Mouse (Mus musculus): Measurements from ENCODE around the gene Gabpb2.

Gabpb2 gene

DNA sequence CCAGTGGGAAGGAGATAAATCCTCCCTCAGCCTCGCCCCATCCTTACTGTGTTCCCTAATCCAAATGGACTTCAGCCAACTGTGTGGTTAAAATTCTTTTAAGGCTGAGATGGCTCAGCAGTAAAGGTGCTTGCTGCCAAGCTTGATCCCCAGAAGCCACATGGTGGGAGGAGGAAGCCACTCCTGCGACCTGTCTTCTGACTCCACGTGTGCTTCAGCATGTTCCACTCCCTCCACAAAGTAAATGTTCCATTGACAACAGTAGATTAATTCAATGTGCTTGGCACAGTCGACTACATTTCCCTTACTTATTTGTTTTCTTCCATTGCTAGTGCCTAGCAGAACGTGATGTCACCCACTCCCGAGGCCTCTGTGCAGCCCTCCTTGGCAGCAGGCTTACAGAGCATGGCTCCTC, 23.0 kb downstream of the Gabpb2 start:
- DNase-seq = peak; percentile 70

DNA sequence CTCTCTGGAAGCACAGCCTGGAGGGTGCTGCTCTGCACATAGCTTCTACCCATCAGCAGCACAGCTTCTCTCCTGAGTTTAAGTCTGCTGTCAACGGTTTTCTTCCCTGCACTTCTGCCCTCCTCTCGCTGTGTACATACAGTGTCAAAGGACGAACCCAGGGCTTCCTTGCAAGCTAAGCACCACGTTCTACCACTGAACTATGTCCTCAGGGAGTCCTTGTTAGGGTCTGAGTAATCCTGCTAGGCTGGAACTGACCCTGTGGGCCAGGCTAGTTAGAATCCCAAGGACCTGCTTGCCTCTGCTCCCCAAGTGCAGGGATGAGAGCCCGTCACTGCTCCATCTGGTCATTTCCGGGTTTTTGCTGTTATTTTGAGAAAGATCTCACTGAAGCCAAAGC, 30.8 kb downstream of the Gabpb2 start:
- no peak for DNase-seq

DNA sequence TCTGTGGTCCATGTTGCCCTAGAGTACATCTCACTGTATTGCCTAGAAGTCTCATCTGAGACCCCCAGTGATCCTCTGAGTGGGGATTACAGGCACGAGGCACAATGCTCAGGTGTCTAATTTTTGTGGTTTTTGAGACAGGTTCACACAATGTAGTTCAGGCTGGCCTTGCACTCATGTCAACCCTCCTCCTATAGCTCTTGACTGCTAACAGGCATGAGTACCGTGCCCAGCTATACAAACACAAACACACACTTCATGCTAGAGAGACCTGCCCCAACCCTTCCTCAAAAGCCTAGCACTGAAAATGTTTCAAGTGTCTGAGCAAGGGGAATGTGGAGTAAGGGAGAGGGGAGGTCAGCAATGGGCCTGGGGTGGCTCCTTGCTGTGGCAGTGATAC, 31.6 kb downstream of the Gabpb2 start:
- DNase-seq = no peak

DNA sequence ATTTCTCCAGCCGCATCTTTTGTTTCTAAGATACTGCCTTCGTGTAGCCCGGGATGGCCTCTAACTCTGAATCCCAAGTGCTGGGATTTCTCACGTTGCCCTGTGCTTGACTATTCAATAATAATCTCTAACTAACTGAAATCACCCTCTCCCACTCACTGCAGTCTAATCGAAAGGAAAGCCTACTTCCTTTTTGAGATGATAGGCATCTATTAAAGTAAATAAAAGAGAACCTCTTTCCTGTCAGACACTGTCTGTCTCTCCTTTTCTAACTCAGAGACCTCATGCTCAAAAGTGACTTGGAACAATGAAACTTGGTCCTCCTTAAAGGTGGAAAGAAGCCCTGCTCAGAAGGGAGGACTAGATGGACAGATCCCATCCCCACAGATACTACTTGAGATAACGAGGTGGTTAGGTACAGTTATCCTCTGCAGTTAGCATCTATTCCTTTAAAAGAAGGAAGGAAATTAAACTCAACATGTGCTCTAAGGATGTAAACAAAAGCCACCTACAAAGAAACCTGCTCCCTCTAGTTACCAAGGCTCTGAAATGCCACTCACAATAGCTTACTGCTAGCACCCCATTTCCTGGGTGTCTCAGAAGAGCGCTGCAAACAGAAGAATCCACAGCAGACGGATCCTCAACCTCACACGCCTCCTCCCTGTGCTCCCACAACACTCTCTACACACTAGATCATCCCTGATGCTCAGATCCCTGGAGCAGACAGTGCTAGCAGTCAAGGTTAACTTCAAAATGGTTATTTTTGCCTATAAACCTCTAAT, 32.7 kb downstream of the Gabpb2 start:
- DNase-seq = no peak

DNA sequence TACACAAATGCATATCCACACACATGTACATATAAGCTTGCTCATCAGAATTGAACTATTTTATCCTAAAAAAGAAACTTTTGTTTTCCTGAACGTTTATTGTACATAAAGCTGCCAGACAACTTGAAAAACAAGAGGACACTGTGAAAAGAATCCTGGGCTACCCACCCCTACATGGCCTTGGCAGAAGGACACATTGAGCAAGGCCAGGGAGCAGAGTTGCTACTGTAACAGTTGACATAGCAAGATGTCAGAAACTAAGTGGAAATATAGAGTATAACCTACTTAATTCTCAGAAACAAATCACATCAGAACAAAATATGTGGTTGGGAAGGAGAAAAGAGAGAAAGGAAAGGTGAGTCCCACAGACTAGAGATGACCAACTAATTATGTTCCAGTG, 35.9 kb downstream of the Gabpb2 start:
- no peak for DNase-seq

DNA sequence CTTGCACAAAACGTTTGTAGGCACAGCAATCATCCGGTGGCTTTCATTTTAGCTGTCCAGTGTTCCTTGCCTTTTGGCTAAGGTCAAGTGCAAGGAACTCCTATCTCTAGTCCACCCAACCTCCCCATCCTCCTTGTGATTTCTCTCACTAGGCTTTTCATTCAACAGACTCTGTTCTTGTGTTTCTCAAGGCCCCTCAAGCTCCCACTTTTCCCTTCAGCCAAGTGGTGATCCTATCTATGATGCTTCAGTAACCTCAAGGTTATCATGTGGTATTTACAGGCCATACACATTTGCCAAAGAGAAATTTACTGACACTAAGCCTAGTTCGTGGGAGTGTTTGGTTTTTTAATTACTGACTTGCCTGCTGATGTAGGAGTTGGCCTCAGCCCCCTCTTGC, 37.8 kb downstream of the Gabpb2 start:
- no peak for DNase-seq

DNA sequence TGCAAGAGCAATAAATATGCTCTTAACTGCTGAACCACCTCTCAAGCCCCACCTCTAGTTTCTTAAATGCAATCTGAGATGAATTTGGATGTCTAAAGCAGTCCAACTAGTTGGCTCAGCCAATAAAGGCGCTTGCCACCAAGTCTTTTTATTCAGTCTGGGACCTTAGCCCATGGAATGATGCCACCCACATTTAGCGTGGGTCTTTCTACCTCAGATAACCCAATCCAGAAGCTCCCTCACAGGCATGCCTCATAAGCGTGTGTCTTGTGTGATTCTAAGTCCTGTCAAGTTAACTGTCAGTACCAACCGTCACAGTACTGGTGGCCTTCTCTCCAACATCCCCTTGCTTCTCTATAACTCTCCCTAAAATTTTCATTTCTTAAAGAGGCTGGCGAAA, 38.8 kb downstream of the Gabpb2 start:
- DNase-seq = no peak

DNA sequence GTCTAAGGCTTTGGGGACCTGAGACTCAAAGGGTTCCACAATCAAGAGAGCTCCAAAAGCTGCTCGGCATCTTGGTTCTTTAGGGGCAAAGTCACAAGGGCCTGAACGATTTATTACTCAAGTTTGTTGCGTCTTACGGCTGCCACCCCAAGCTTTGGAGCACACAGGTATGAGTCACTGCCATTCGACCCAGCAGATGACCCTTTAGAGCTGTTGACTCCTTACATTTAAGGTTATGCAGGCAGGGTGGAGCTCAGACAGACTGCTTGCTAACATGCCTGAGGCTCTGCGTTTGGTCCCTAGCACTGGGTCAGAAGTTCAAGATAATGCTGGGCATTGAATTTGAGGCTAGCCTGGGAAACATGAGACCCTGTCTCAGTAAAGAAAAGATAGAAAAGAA, 40.1 kb downstream of the Gabpb2 start:
- no peak for DNase-seq

DNA sequence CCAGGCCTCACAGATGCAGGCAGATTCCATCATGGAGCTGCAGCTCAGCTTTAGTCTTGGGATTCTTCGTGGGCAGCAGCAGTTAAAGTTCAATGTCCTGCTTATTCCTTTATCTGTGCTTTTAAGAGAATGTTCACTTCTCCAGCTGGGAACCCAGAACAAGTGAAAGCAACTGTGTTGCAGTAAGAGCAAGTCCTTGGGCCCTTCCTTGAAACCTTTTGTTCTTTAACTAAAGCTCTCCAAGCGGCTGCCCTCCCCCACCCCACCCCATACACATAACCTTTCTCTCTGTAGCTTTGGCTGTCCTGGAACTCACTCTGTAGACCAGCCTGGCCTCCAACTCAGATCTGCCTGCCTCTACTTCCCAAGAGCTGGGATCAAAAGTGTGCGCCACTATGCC, 41.2 kb downstream of the Gabpb2 start:
- no peak for DNase-seq

DNA sequence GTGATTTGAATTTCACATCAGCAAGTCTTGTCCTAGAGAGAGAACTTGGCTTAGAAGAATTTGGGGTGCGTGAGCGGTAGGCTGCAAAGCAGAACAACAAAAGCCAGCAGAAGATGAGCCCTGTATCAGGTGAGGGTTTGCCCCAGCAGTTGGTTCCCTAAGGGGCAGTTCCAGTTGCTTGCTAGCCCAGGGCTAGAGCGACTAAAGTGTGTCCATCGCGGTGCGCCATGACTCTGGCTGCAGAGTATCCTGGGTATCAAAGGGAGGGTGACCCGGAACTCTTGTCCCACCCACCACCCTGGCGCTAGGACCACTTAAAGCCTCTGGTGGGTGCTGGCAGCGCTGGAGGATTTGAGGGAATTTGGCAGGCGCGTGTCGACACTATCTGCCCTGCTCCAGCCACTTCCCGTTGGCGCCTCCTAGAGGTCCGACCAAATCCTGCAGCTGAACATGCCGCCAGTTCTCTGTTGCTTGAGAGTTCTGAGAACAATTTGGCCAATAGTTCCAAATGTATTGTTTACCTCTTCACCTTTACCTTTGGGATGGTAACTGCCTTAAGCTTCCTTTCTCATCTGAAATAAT, 43.6 kb downstream of the Gabpb2 start:
- peak; percentile 89 for DNase-seq

DNA sequence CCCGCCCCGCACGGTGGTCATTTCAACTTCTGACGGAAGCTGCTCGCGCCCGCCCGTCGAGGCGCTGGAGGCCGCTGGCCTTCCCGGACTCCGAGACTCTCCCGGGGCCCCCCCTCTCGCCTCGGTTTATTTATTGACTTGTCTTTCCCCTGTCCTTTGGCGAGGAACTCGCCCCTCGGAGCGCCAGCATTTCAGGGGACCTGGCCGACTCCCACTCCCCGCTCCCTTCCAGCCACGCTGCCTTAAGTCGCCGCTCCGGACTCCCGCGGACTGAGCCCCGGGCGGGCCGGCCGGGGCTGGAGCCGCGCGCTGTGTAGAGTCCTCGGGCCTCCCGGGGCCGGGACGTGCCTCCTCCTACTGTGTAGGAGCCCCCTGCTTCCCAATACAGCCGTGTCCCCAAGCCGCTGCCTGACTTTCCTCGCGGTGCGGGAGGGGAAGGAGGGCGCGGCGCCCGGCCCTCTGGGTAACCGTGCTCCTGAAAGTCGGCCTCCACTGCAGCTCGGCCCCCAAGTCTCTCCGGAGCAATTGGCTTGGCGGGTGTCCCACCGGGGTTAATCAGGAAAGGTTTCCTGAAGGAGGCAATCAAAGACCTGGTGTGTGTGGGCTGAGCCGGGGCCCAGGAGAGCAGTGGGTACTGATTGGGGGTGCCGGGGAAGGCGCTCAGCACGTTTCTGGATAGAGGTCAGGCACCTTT, 44.3 kb downstream of the Gabpb2 start:
- peak; percentile 36 for DNase-seq

DNA sequence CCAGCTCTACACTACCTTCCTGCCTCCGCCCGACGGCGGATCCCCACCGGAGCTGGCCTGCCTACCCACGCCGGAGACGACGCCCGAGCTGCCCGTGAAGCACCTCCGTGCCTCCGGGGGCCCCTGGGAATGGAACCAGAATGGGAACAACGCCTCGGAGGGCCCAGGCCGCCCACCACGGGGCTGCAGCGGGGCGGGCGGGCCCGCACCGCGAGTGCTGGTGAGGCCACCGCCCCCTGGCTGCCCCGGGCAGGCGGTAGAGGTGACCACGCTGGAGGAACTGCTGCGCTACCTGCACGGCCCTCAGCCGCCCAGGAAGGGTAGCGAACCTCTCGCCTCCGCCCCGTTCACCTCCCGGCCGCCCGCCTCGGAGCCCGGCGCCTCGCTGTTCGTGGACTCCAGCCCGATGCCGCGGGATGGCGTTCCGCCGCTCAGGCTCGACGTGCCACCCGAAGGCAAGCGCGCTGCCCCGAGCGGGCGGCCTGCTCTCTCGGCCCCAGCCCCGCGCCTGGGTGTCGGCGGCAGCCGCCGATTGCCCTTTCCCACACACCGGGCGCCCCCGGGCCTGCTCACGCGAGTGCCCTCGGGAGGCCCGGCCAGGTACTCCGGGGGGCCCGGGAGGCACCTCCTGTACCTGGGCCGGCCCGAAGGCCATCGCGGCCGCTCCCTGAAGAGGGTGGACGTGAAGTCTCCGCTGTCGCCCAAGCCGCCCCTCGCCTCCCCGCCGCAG, 45.0 kb downstream of the Gabpb2 start:
- no peak for DNase-seq

DNA sequence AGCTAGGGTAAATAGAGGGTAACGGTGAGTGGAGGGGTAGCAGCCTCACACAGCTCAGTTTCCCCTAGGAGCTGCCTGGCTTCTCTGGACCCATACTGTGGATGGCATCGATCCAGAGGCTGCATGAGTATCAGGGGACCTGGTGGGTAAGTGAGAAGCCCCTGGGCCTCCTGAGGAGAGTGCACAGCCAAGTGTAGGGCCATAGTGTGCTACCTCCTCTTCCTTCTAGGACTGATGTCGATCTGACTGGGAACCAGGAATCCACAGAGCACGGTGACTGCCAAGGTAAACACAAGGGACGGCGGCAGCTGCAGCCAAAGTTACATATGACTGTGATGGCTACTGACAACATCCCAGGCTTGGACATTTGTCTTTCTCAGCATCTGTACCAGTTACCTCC, 46.6 kb downstream of the Gabpb2 start:
- DNase-seq = no peak

DNA sequence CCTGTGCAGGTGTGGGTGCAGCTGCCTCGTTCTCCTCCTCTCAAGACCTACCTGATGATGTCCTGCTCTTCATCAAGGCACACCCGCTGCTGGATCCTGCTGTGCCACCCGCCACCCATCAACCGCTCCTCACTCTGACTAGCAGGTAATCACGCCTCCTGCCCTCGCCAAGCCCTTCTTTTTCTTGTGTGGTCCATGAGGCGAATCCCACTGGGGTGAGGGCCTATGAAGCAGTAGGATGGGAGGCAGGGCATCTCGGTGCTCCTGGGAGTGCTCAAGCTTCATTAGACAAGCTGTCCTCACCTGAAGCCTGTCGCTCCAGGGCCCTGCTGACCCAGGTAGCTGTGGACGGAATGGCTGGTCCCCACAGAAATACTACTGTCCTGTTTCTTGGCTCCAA, 47.7 kb downstream of the Gabpb2 start:
- no peak for DNase-seq

DNA sequence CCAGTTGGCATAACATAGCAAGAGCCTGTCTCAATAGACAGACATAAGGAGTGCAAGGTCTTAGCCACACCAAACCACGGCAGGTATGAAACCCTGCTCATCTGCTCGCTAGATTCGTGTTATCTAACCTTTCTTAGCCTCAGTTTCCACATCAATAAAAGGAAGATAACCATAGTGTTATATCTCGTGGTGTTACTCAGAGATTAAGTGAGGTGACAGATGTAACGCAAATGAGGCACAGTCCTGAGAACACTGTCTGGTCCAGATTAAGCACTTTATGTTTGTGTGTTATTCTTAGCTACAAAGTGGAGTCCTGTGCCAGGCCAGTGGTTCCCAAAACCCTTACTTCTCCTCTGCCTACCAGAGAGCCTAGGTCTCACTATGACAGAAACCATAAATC, 52.9 kb downstream of the Gabpb2 start:
- no peak for DNase-seq

DNA sequence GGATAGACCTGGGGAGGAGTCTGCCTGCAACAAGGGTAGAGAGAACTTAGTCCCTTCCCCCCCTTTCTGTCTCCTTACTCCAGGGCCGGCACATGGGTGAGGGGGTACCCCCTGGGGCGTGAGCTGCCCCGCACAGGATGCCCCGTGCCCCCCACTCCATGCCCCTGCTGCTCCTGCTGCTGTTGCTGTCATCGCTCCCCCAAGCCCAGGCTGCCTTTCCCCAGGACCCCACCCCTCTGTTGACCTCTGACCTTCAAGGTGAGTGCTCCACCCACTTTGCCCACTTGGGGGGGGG, 53.5 kb downstream of the Gabpb2 start:
- no peak for DNase-seq

DNA sequence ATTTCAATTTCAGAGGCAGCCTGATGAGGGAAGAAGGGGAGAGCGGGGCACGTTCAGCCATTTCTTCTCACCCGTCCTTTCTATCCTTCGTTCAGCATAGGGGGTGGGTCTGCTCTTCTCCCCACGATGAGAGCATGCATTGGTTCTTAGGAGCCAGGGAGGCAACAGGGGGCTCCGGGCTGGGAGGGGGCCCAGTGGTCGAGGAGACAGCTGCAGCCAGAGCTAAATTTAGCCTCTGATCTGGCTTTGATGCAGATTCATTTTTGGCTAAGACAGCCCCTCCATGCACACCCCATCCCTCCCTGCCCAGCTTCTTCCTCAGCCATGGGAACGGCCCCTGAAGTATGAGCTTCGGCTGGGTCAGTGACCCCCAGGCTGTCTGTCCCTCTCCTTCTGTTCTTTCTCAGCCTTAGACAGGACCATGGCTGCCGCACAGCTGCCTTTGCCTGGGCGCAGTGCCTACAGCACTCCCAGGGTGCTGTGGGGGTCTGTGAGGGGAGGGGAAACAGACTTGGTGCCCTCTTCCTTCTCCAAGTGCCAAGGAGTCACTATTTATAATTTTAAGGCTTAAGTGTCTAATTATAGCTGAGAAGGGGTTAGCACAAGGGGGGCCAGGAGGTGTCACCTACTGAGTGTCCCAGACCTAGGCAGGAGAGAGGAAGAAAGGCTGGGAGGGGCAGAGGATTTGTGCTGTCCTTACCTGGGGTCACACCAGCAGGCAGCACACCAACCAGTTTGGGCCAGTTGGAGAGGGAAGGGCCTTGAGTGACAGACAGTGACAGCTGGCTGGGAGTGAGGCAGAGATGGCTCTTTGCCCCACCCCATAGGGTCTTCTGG, 54.1 kb downstream of the Gabpb2 start:
- no peak for DNase-seq

DNA sequence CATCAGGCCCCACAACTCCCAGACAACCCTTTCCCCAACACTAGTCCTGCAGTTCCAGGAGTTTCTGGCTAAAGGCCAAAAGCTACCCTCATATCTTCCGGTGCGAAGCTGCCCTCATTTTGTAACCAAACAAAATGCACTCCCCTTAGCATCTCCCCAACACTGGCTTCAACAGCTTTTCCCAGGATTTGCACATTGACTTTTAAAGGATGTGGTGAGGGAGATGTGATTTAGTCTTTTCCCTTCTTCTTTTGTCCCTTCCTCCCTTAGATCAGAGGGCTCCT, 55.4 kb downstream of the Gabpb2 start:
- DNase-seq = no peak

DNA sequence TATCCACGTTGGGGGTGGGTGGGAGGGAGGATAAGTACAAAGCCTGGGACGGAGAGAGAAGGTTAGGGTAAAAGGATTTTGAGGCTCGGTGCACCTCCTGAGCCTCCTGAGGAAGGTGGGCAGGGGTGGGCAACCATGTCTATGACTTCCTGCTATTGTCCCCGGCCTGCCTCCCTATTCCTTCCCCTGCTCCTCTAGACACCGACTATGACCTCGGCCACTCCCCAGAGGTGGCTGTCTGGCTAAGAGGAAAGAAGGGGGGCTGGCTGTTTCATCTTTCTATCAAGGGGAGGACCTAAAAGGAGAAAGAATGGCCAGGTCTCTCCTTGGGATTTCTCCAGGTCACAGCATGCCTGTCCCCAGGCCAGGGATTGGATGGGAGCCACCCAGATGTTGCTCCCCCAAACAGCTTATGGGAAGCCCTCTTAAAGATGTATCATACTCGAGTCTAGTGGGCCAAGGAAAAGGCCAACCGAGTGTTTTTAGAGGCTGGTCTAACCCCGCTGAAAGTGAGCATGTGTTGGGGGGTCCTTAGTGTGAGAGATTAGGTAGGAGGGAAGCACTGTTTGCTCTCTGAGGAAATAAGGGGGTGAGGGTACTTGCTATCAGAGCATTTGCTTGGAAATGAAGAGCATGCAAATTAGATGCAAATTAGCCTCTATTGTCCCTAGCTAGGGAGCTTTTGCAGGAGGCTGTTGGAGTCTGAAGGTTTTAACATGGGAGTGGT, 55.9 kb downstream of the Gabpb2 start:
- no peak for DNase-seq

DNA sequence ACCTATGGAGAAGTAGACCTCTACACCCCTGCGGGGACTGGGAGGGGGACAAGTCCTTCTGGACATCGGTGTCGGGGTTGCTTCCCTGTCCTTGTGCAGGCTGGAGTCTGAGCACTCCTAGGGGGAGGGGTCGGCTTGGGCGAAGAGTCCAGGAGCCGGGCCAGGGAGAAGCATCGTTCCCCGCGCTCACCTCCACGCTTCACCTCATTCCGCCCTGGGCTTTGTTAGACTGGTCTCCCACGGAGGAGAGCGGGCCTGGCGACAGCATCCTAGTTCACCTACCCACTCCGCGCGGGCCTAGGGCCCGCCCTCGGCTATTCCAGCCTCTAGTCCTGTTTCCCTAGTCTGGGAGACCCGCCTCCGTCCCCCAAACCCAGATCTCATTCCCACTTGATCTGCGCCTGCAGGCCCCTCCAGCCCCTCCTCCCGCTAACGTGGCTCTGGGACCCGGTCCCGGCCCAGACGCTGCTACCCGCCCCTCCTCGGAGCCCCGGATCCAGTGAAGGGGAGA, 56.6 kb downstream of the Gabpb2 start:
- no peak for DNase-seq

DNA sequence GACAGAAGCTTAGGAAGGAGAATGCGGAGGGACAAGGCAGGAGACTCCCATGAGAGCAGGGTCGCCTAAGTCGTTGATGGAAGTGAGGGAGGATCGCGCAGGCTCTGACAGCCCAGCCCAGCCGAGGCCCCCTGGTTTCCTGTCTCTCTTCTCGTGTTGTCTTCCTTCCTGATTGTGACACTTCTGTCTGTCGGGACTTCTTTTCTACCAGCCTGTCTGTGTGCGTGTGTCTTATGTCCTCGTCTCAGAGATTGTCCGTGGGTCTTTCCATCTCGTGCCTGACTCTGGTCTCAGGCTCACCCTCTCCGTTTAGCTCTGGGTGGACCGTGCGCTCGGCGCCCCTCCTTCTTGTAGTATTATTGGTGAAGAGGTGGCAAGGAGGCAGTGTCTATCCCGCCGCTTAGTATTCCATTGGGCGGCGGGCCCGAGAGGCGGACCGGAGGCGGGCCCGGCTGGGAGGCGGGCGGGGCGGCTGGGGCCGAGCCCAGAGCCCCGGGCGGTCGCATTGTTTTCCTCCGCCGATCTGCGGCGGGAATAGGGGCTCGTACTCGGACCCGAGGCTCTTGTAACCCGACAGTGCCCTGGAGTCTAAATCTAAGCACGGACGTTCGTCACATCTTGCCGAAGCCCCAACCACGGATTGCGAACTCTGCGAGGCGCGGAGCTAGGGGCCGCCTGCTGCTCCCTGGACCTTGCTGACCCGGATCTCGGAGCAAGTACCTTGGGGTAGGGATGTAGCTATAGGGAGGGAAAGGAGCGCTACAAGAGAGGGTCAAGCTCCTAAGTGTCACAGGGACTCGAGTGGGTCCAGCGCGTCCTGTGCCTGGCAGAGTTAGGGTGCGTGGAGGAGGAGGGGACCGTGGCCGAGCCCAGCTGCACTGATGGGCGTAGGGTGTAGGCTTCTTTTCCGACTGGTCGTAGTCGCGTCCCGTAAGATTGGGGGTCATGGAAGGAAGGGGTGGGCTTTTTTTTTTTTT, 57.4 kb downstream of the Gabpb2 start, which contains the start of gene Sema6c:
Sema6c (plus strand) TSS at position 471 of the 977 bp plus-strand sequence.
- DNase-seq = peak; percentile 91
